In the genomic region with DNA sequence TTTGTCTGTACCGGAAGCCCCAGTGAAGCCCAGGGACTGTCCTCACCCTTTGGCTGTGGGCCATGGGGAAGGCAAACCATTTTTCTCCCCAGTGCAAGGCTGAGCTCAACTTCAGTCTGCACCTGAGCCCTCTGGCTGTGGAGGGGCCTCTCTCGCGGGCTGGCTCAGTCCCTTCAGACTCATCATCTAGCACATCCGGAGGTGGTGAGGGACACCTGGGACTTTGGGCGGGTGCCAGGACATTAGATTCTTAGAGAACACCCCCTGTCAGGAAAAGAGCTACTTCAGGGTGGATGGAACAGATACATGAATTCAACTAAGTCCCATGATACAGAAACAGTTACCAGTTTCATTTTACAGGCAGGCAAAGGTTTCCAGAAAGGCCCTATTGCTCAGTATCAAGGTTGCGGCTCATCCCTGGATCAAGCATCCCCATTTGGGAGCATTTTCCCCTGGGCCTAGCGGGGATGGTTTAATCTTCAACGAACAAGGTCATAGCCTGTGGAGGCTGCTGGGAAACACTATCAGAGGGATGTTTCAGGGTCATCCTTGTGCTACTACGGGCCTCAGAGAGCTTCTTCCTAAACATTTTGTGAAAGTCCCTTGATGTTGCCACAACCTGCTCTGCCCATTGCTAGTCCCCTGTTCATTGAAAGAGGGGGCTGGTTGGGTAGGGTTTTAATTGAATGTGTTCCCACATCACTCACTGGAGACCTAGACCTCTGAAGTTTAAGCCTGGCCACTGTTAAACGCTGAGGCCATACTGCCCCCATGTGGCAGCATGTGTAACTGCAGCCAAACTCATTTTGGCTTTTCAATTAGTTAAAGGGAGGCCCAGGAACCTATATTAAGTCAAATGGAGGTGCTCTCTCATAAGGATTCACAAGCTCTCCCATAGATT, we compare ENCODE assay signal across 8 mouse cellular contexts. TPM values are rescaled to one million over a fixed set of nuclear protein-coding genes. Genes with fewer than 3 reads are reported as not detected.
DNase-seq lines count a peak whose midpoint lies in the region; ATAC-seq and TF ChIP-seq lines count a peak whose summit lies in the region.

No protein-coding gene starts in this region.

- no peaks in the 10 kb centered on the region for H3K36me3 ChIP-seq in testis, adult 2 months (ENCODE audit: control insufficient read depth, insufficient read depth, low read length)
- peaks cover 45% of the 10 kb centered on the region for H3K36me3 ChIP-seq in embryonic facial prominence, embryonic 14.5 days (ENCODE audit: control insufficient read depth, insufficient read depth, low read length)
- peaks cover 27% of the 10 kb centered on the region for H3K36me3 ChIP-seq in intestine, embryonic 14.5 days (ENCODE audit: control insufficient read depth, insufficient read depth, low read length)

- DNase-seq in adrenal gland, adult 2 months: peak; percentile 53
- no peak for DNase-seq in adrenal gland, adult 8-10 months
- no peak for DNase-seq in testis, postnatal 14 days (ENCODE audit: low spot score)
- peak; percentile 70 for DNase-seq in embryonic facial prominence, embryonic 14.5 days (ENCODE audit: low spot score)
- peak; percentile 84 for DNase-seq in intestine, embryonic 14.5 days (ENCODE audit: low spot score)

- 43% methylated on average over 10 of the region's 10 CpGs for WGBS in embryonic facial prominence, embryonic 14.5 days
- 46% methylated on average over 10 of the region's 10 CpGs for WGBS in intestine, embryonic 14.5 days

- H3K4me1 ChIP-seq in testis, adult 2 months (ENCODE audit: control insufficient read depth, insufficient read depth, low read length): peaks cover 19% of the 10 kb centered on the region
- H3K4me1 ChIP-seq in embryonic facial prominence, embryonic 14.5 days (ENCODE audit: control insufficient read depth, insufficient read depth, low read length): no peaks in the 10 kb centered on the region
- no peaks in the 10 kb centered on the region for H3K4me1 ChIP-seq in intestine, embryonic 14.5 days (replicated peaks; ENCODE audit: control insufficient read depth, insufficient read depth, low read length)

- no peak overlapping the region for H3K9ac ChIP-seq in embryonic facial prominence, embryonic 14.5 days (ENCODE audit: low read depth, low read length)
- H3K9ac ChIP-seq in intestine, embryonic 14.5 days (ENCODE audit: low read length): no peak overlapping the region

- H3K9me3 ChIP-seq in embryonic facial prominence, embryonic 14.5 days (ENCODE audit: control insufficient read depth, low read length): no peaks in the 10 kb centered on the region
- no peaks in the 10 kb centered on the region for H3K9me3 ChIP-seq in intestine, embryonic 14.5 days (ENCODE audit: control insufficient read depth, low read length)

- no peak overlapping the region for H3K27ac ChIP-seq in testis, adult 2 months (ENCODE audit: control insufficient read depth, insufficient read depth, low read depth, low read length)
- no peak overlapping the region for H3K27ac ChIP-seq in embryonic facial prominence, embryonic 14.5 days (replicated peaks; ENCODE audit: low read depth, low read length)
- H3K27ac ChIP-seq in intestine, embryonic 14.5 days (ENCODE audit: low read depth): no peak overlapping the region

- no peak for TF ChIP-seq POLR2A in testis, adult 2 months (IDR thresholded peaks at IDR 0.05; ENCODE audit: control insufficient read depth, low read depth, low read length)

- peak; percentile 86; the same call in 1 of the 2 replicates for TF ChIP-seq CTCF in testis, adult 2 months (IDR thresholded peaks at IDR 0.05; ENCODE audit: control insufficient read depth, insufficient read depth, insufficient replicate concordance, low read depth, low read length)

- H3K27me3 ChIP-seq in testis, adult 2 months (ENCODE audit: control insufficient read depth, insufficient read depth, low read length): no peaks in the 10 kb centered on the region
- H3K27me3 ChIP-seq in embryonic facial prominence, embryonic 14.5 days (replicated peaks; ENCODE audit: control insufficient read depth, insufficient read depth, low read length): no peaks in the 10 kb centered on the region
- H3K27me3 ChIP-seq in intestine, embryonic 14.5 days (replicated peaks; ENCODE audit: control insufficient read depth, insufficient read depth, low read length): no peaks in the 10 kb centered on the region

- ATAC-seq in embryonic facial prominence, embryonic 14.5 days (ENCODE audit: low read depth): peak; percentile 37
- 0 out of 2 replicates have a peak, but pooled peaks have one; percentile 14 for ATAC-seq in intestine, embryonic 14.5 days (replicated peaks; ENCODE audit: low FRiP score, low TSS enrichment, low read depth)
- ATAC-seq in megakaryocyte-erythroid progenitor cell, adult 5-6 weeks (replicated peaks; ENCODE audit: low FRiP score, low TSS enrichment, poor library complexity, severe bottlenecking): peak; percentile 52
- ATAC-seq in erythroid progenitor cell, adult 5-6 weeks (replicated peaks; ENCODE audit: low FRiP score, poor library complexity, severe bottlenecking): no peak

- no peak overlapping the region for H3K4me2 ChIP-seq in embryonic facial prominence, embryonic 14.5 days (ENCODE audit: low read depth, low read length)
- H3K4me2 ChIP-seq in intestine, embryonic 14.5 days (ENCODE audit: low read length): no peak overlapping the region

- no peak overlapping the region for H3K4me3 ChIP-seq in testis, adult 2 months (ENCODE audit: control insufficient read depth, low read depth, low read length)
- no peak overlapping the region for H3K4me3 ChIP-seq in embryonic facial prominence, embryonic 14.5 days (ENCODE audit: low read depth, low read length)
- H3K4me3 ChIP-seq in intestine, embryonic 14.5 days (ENCODE audit: low read depth, low read length): no peak overlapping the region

RNA-seq across cellular contexts. Expression of gene Igfbp5, which starts 20.1 kb away (rescaled TPM):
- 100 to 1,000 TPM in 1 of 2 experiments, 10 to 100 TPM in 1; 87.4 to 179 TPM for total RNA-seq in adrenal gland, adult 2 months (2021)
- polyA plus RNA-seq in adrenal gland, adult 2 months (2012; rRNA removed): 31.2 and 32.3 TPM in 2 replicates
- 100 to 1,000 TPM in 3 of 4 experiments, 10 to 100 TPM in 1; 99.0 to 265 (median 164) TPM for total RNA-seq in adrenal gland, adult 8-10 months (2022)
- 1.3 and 2.3 TPM in 2 replicates for polyA plus RNA-seq in testis, adult 2 months (2012; rRNA removed)
- 131 and 138 TPM in 2 replicates for polyA plus RNA-seq in embryonic facial prominence, embryonic 14.5 days (2014; fragmentation: Nextera tagmentation; extraction: Ambion mirVana)
- 46.2 and 53.1 TPM in 2 replicates for polyA plus RNA-seq in intestine, embryonic 14.5 days (2014; fragmentation: Nextera tagmentation; extraction: Ambion mirVana)
- not detected in 2 replicates for total RNA-seq in megakaryocyte-erythroid progenitor cell, adult 5-6 weeks (2014; fragmentation: Nextera tagmentation)
- 0.53 TPM in 1 of 2 replicates, not detected in the other for total RNA-seq in megakaryocyte-erythroid progenitor cell, adult 5-6 weeks (2017)
- total RNA-seq in erythroid progenitor cell, adult 5-6 weeks (2015; ENCODE audit: low replicate concordance): 6.5 and 10.1 TPM in 2 replicates
- total RNA-seq in erythroid progenitor cell, adult 5-6 weeks (2017; ENCODE audit: low replicate concordance): 4.6 and 4.7 TPM in 2 replicates

RNA-seq across cellular contexts. Expression of gene Igfbp2, which starts 30.3 kb away (rescaled TPM):
- total RNA-seq in adrenal gland, adult 2 months (2021): 1 to 10 TPM; 2.0 to 4.1 TPM
- 12.6 and 13.0 TPM in 2 replicates for polyA plus RNA-seq in adrenal gland, adult 2 months (2012; rRNA removed)
- 1 to 10 TPM; 2.4 to 4.0 (median 2.6) TPM for total RNA-seq in adrenal gland, adult 8-10 months (2022)
- polyA plus RNA-seq in testis, adult 2 months (2012; rRNA removed): 20.2 and 27.3 TPM in 2 replicates
- 446 and 451 TPM in 2 replicates for polyA plus RNA-seq in embryonic facial prominence, embryonic 14.5 days (2014; fragmentation: Nextera tagmentation; extraction: Ambion mirVana)
- polyA plus RNA-seq in intestine, embryonic 14.5 days (2014; fragmentation: Nextera tagmentation; extraction: Ambion mirVana): 194 and 217 TPM in 2 replicates
- total RNA-seq in megakaryocyte-erythroid progenitor cell, adult 5-6 weeks (2014; fragmentation: Nextera tagmentation): not detected in 2 replicates
- not detected in 2 replicates for total RNA-seq in megakaryocyte-erythroid progenitor cell, adult 5-6 weeks (2017)
- not detected in 2 replicates for total RNA-seq in erythroid progenitor cell, adult 5-6 weeks (2015; ENCODE audit: low replicate concordance)
- total RNA-seq in erythroid progenitor cell, adult 5-6 weeks (2017; ENCODE audit: low replicate concordance): not detected in 2 replicates

Comparison
In these comparisons a context has a peak if more than half of its experiments do, and no peak if none do; other contexts are left out.
1. DNase-seq: peak in adrenal gland, adult 2 months (single experiment), embryonic facial prominence, embryonic 14.5 days (single experiment) and intestine, embryonic 14.5 days (single experiment); none in adrenal gland, adult 8-10 months (single experiment) and testis, postnatal 14 days (single experiment).
2. RNA of gene Igfbp5, which starts 20.1 kb away (total RNA-seq): 99.0 to 265 TPM in adrenal gland, adult 8-10 months and 87.4 to 179 TPM in adrenal gland, adult 2 months; 4.6 to 10.1 TPM in erythroid progenitor cell, adult 5-6 weeks and 0.53 TPM in megakaryocyte-erythroid progenitor cell, adult 5-6 weeks; every median in the first group is over 4 times any median in the second.